Mouse (Mus musculus) forebrain, embryonic 10.5 days (tissue): Measurements from ENCODE around the gene Cox18. TPM values are rescaled to one million over a fixed set of nuclear protein-coding genes. Genes with fewer than 3 reads are reported as not detected.
"Not testable (repeated sequence)": the region's sequence is repeated elsewhere in the genome, so short reads cannot be mapped to it uniquely, and the experiment has no call there.

Source experiments
- DNase-seq: peaks from one replicate; pipeline ENCODE4 v3.0.0-alpha.2; 2017; ENCODE audit warnings: low spot score; ENCODE audit errors: extremely low spot score
- H3K27ac ChIP-seq: fragments of 300-500 bp; sonication (generic); 2 replicates; pipeline ENCODE4 v1.5.1; 2016; ENCODE audit warnings: mild to moderate bottlenecking
- H3K27me3 ChIP-seq: fragments of 300-500 bp; sonication (generic); 2 replicates; pipeline ENCODE4 v1.6.1; 2016; ENCODE audit warnings: mild to moderate bottlenecking; ENCODE audit not compliant: poor library complexity, severe bottlenecking
- H3K36me3 ChIP-seq: fragments of 300-500 bp; sonication (generic); replicated peaks from 2 replicates; pipeline ENCODE4 v1.6.1; 2016; ENCODE audit warnings: mild to moderate bottlenecking, moderate library complexity
- H3K4me1 ChIP-seq: fragments of 300-500 bp; sonication (generic); 2 replicates; pipeline ENCODE4 v1.6.1; 2016
- H3K4me3 ChIP-seq: fragments of 300-500 bp; sonication (generic); 2 replicates; pipeline ENCODE4 v1.5.1; 2016; ENCODE audit warnings: mild to moderate bottlenecking, moderate library complexity
- H3K9me3 ChIP-seq: fragments of 300-500 bp; sonication (generic); 2 replicates; pipeline ENCODE4 v1.6.1; 2016; ENCODE audit warnings: mild to moderate bottlenecking, moderate library complexity
- WGBS: fragments of 180-500 bp; shearing (Covaris S2); methylation state at CpG from one replicate; pipeline ENCODE4 v1.1.7; 2016; 5-methylcytosine and 5-hydroxymethylcytosine counted together
- polyA plus RNA-seq: library from polyadenylated mRNA; unstranded; fragments of >200 nt; fragmentation: Nextera tagmentation; extraction: Ambion mirVana; gene quantifications from 2 replicates; pipeline ENCODE4 v1.2.1, GENCODE M21; 2016

The Cox18 gene
- 35.9 and 41.4 TPM in 2 replicates for polyA plus RNA-seq

DNA sequence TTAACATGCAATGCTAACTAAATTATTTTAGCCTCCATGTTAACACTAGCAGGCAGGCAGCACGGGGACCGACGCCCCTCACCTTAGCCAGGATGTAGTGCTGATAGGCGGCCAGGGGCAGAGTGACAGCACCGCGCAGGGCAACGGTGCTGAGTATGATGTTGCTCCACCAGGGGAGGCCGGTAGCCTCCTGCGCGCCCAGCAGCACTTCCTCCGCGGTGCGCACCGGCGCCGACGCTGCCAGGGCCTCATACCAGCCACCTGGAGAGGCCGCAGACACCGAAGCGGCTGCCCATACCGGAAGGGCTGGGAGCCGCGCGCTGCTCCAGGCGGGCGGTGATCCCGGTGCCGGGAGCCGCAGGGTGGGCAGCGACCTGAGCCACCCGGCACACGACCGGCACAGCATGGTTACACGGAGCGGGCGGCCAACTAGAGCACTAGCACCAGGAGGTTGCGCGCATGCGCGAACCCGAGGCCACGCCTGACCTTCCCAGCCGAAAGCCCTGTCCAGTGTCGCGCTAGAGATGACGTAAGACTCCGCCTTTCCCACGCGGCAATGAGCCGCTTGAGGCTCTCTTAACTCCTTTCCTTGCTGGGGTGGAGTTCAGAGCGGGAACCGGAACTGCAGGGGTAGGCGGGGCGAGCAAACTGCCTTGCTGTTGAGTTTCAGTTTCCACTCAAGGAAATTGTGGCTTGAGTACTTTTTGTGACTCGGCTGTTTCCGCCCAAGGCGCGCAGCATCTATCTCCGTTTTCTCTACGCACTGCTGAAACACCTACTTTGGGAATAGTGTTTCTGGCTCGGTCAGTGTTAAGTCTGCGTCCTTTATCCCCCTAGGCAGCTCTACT is at the start of gene Cox18:
TSS of gene Cox18 (minus strand) at position 468 of the 848 bp plus-strand sequence.
- Histone ChIP-seq H3K9me3 (no peaks in the 10 kb centered on the region), H3K27ac (peak within 1 kb of the TSS; percentile 94), H3K27me3 (no peaks in the 10 kb centered on the region), H3K4me1 (peaks cover 12% of the 10 kb centered on the region), H3K4me3 (peak within 1 kb of the TSS; percentile 84), H3K36me3 (peaks cover 66% of the 10 kb centered on the region)
- WGBS: 1% methylated on average over 62 of the region's 62 CpGs
- DNase-seq: peak; percentile 98

DNA sequence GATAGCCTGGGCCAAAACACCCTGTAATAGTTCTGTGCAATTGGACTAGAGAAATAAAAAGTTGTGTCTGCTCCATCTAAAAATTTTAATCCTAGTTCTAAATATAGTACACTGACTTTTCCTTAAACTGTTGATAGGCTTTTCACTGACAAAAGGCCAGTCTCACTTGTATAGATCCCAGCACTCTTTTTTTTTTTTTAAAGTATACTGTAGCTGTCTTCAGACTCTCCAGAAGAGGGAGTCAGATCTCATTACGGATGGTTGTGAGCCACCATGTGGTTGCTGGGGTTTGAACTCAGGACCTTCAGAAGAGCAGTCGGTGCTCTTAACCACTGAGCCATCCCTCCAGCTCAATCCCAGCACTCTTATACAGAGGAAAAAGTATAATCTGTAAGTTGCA is 38.4 kb upstream of the Cox18 start:
- H3K27me3 ChIP-seq, H3K4me1 ChIP-seq: not testable (repeated sequence)
- 87% methylated on average over 2 of the region's 2 CpGs for whole genome bisulfite sequencing

GRCm38 (mm10) chr5:90257023-90257422 is 33.2 kb upstream of the Cox18 start:
- Histone ChIP-seq H3K27ac (no peak overlapping the region), H3K36me3 (peaks cover 100% of the 10 kb centered on the region), H3K4me1 (no peaks in the 10 kb centered on the region), H3K27me3 (no peaks in the 10 kb centered on the region), H3K9me3 (no peaks in the 10 kb centered on the region), H3K4me3 (no peak overlapping the region)
- DNase-seq: no peak
- WGBS: 96% methylated on average over 3 of the region's 3 CpGs

More for the DNA sequence above, 38.4 kb upstream of the Cox18 start:
- H3K4me3 ChIP-seq, DNase-seq, H3K9me3 ChIP-seq, H3K27ac ChIP-seq: not testable (repeated sequence)
- H3K36me3 ChIP-seq: peaks cover 100% of the 10 kb centered on the region

DNA sequence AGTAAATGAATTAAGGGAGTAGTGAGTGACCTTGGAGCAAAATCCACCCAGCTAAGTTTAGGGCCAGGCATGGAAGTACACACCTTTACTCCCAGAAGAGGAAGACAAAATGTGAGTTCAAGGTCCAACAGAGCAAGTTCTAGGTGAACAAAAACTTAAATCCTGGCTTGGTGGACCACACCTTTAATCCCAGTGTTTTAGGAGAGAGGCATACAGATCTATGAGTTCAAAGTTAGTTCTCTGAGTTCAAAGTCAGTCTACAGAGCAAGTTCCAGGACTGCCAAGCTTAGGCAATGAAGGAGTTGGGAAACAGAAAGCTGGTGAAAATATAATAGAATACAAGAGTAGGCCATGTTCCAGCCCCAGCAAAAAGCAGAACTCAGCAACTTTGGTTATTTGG is 23.7 kb upstream of the Cox18 start:
- no peak for DNase-seq
- no peak overlapping the region for H3K4me3 ChIP-seq
- no peaks in the 10 kb centered on the region for H3K4me1 ChIP-seq
- no peak overlapping the region for H3K27ac ChIP-seq
- H3K27me3 ChIP-seq: no peaks in the 10 kb centered on the region
- H3K9me3 ChIP-seq: no peaks in the 10 kb centered on the region
- H3K36me3 ChIP-seq: peaks cover 95% of the 10 kb centered on the region

- peaks cover 95% of the 10 kb centered on the region for H3K36me3 ChIP-seq
- WGBS: 86% methylated on average over 2 of the region's 2 CpGs
- H3K4me3 ChIP-seq: no peak overlapping the region
- no peaks in the 10 kb centered on the region for H3K9me3 ChIP-seq
- no peak for DNase-seq
- H3K27me3 ChIP-seq: no peaks in the 10 kb centered on the region
- no peak overlapping the region for H3K27ac ChIP-seq
- no peaks in the 10 kb centered on the region for H3K4me1 ChIP-seq
Measured at GRCm38 (mm10) chr5:90246987-90247386, 23.2 kb upstream of the Cox18 start.

DNA sequence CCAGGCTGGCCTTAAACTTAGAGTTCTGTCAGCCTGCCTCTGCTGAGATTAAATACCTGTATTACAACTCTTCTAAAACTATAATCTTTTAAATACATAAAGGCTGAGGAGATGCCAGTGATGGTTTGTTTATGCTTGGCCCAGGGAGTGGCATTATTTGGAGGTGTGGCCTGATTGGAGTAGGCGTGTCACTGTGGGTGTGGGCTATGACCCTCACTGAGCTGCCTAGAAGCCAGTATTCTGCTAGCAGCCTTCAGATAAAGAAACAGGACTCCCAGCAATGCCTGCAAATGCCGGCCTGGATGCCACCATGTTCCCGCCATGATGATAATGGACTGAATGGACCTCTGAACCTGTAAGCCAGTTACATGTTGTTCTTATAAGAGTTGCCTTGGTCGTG is 22.8 kb upstream of the Cox18 start:
- no peak for DNase-seq
- Histone ChIP-seq H3K27me3 (no peaks in the 10 kb centered on the region), H3K4me3 (no peak overlapping the region), H3K9me3 (no peaks in the 10 kb centered on the region), H3K36me3 (peaks cover 95% of the 10 kb centered on the region), H3K27ac (no peak overlapping the region), H3K4me1 (no peaks in the 10 kb centered on the region)
- 88% methylated on average over 4 of the region's 4 CpGs for WGBS

DNA sequence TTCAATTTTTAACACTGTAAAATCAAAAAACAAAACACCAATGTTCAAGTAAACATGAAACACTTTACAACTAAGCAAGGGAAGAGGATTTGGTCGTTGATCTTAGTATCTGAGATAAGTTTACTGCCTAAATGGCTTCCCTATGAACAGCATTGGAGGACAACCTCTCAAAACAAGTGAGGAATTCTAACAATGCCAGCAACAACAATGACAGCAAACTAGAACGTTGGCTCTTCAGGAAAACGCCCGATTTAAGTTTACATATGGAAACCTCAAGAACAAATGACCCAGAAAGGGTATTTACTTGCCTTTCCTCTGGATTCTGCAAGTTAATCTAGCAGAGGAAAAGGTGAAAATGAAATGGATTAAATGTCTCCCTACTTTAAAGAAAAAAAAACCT is 21.6 kb upstream of the Cox18 start:
- Histone ChIP-seq H3K27me3 (no peaks in the 10 kb centered on the region), H3K27ac (no peak overlapping the region), H3K4me3 (no peak overlapping the region), H3K4me1 (no peaks in the 10 kb centered on the region), H3K9me3 (no peaks in the 10 kb centered on the region), H3K36me3 (peaks cover 95% of the 10 kb centered on the region)
- WGBS: 79% methylated on average over 4 of the region's 4 CpGs
- no peak for DNase-seq

DNA sequence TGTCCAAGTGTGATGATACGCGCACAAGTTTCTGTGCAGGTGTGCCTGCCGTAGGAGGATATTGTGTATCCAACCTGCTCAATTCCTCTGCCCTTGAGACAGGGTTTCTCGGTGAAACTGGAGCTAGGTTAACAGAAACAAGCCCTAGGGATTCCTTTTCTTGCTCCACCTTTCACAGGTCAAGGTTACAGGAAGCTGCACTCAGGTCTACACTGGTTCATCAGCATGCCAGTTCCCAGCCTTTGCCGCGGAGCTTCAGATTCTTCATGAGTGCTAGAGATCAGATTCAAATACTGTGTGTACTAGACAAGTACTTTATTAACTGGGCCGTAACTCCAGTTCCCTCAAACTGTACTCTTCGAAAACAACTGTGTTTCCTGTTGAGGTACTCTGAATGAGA is 11.4 kb upstream of the Cox18 start:
- Histone ChIP-seq H3K9me3 (no peaks in the 10 kb centered on the region), H3K36me3 (peaks cover 96% of the 10 kb centered on the region), H3K4me1 (no peaks in the 10 kb centered on the region), H3K4me3 (no peak overlapping the region), H3K27me3 (no peaks in the 10 kb centered on the region), H3K27ac (no peak overlapping the region)
- DNase-seq: no peak
- 97% methylated on average over 8 of the region's 8 CpGs for WGBS

GRCm38 (mm10) chr5:90233305-90233704 is 9.5 kb upstream of the Cox18 start:
- H3K9me3 ChIP-seq: no peaks in the 10 kb centered on the region
- H3K27ac ChIP-seq: no peak overlapping the region
- no peak for DNase-seq
- H3K27me3 ChIP-seq: no peaks in the 10 kb centered on the region
- no peak overlapping the region for H3K4me3 ChIP-seq
- no peaks in the 10 kb centered on the region for H3K4me1 ChIP-seq
- 97% methylated on average over 4 of the region's 4 CpGs for WGBS
- H3K36me3 ChIP-seq: peaks cover 99% of the 10 kb centered on the region

DNA sequence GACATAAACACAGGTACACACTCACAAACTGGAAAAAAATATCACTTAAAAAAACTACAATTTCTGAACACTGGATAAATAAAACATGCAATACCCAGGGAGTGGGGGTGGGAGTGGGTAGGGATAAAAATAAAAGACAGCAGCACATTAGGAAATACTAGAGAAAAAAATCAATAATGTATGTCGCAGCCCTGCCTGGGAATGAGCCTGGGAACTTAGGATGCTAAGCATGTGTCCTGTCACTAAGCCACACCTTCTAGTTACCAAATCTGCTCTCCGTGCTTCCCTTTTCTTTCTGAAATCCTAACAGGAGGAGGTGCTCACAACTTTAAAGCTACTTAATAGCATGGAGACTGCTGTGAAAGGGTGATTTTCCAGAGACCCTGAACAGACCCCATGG is 6.0 kb upstream of the Cox18 start:
- no peaks in the 10 kb centered on the region for H3K9me3 ChIP-seq
- 97% methylated on average over 2 of the region's 2 CpGs for WGBS
- no peak overlapping the region for H3K4me3 ChIP-seq
- peaks cover 97% of the 10 kb centered on the region for H3K36me3 ChIP-seq
- H3K27ac ChIP-seq: no peak overlapping the region
- no peaks in the 10 kb centered on the region for H3K27me3 ChIP-seq
- no peak for DNase-seq
- no peaks in the 10 kb centered on the region for H3K4me1 ChIP-seq

DNA sequence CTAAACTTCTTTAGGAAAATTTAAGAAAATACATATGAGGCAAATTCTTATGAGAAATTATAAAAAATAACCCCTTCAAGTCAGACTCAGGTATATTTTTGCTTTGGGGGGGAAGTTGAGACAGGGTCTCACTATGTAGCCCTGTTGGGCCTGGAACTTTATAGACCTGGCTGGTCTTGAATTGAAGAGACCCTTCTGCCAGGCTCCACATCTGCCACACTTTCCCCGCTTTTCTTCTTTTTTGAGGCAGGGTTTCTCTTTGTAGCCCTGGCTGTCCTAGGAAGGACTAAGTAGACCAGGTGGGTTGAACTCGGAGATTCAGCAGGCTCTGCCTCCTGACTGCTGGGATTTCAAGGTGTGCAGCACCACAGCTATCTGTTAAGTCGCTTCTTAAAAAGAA is 2.9 kb upstream of the Cox18 start:
- Histone ChIP-seq H3K27ac (no peak overlapping the region), H3K4me1 (peaks cover 12% of the 10 kb centered on the region), H3K4me3 (no peak overlapping the region), H3K36me3 (peaks cover 69% of the 10 kb centered on the region), H3K9me3 (no peaks in the 10 kb centered on the region), H3K27me3 (no peaks in the 10 kb centered on the region)
- no peak for DNase-seq
- 92% methylated on average over 3 of the region's 3 CpGs for WGBS

DNA sequence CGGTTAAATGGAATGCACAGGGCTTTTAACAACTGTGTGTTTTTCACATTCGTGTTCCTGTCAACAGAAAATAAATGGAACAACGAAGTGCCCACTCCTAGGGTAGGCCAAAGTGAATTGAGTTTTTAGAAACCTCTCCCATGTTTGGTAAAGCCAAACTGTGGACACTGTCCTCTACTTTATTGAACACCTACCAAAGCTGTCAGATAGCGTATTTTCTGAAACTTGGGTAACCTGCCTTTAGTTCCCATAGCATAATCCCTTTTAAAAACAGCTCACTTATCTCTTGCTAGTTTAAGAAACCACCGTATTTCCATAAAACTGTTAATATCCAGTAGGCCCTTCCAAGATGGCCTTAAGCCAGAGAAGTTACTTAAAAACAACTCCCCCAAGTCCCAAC is 929 bp upstream of the Cox18 start:
- peaks cover 68% of the 10 kb centered on the region for H3K36me3 ChIP-seq
- no peak for DNase-seq
- 88% methylated on average over 5 of the region's 5 CpGs for WGBS
- H3K9me3 ChIP-seq: no peaks in the 10 kb centered on the region
- no peaks in the 10 kb centered on the region for H3K27me3 ChIP-seq
- peaks cover 12% of the 10 kb centered on the region for H3K4me1 ChIP-seq
- H3K27ac ChIP-seq: no peak overlapping the region
- H3K4me3 ChIP-seq: peak overlapping the region; percentile 84

GRCm38 (mm10) chr5:90222937-90223336 is 864 bp downstream of the Cox18 start:
- Histone ChIP-seq H3K9me3 (no peaks in the 10 kb centered on the region), H3K4me1 (peaks cover 12% of the 10 kb centered on the region), H3K36me3 (peaks cover 66% of the 10 kb centered on the region), H3K4me3 (peak overlapping the region; percentile 84), H3K27me3 (no peaks in the 10 kb centered on the region), H3K27ac (peak overlapping the region; percentile 94)
- 43% methylated on average over 3 of the region's 3 CpGs for WGBS
- no peak for DNase-seq
